Mouse (Mus musculus): ENCODE results near the gene Wnt3. TPM values are rescaled to one million over a fixed set of nuclear protein-coding genes. Genes with fewer than 3 reads are reported as not detected.

Gene Wnt3
- polyA plus RNA-seq (2014; fragmentation: Illumina TruSeq; extraction: RNeasy Lipid Tissue Mini Kit (QIAGEN cat#74804); ENCODE audit: insufficient read depth, low read depth, low replicate concordance): not detected

DNA sequence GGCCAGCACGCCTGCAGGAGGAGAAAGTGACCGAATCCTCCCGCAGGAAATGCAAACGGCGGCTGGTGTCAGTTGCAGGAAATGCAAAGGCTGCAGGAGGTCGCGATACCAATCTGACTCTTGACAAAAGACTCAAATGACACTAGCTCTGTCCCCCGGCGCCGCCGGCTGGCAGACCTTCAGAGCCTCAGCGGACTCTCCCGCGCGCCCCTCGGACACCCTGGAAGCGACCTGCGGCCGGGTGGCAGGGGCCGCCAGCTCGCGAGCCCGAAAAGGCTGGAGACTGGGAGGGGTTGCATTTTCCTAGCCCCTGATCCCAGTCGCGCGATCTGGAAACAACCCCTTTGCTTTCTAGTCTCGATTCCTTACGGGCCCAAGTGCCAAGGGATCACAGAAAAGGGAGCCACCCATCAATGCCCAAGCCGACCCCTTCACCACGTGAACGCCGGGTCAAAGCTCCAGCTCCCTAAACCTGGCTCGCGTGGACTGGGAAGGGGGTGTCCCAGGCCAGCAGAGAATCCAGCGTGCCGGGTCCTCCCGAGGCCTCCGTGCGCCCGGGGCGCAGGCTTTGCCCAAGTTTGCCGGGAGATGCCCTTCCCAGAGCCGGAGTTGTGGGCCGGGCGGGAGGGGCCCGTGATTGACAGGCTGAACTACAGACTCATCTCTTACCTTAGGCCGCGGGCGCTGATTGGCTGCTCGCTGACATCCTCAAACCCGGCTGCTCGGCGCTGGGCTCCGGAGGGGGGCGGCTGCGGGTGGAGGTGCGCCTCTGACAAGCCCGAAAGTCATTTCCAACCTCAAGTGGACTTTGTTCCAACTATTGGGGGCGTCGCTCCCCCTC is at the start of gene Wnt3:
TSS of gene Wnt3 (plus strand) at position 764 of the 841 bp plus-strand sequence.

DNA sequence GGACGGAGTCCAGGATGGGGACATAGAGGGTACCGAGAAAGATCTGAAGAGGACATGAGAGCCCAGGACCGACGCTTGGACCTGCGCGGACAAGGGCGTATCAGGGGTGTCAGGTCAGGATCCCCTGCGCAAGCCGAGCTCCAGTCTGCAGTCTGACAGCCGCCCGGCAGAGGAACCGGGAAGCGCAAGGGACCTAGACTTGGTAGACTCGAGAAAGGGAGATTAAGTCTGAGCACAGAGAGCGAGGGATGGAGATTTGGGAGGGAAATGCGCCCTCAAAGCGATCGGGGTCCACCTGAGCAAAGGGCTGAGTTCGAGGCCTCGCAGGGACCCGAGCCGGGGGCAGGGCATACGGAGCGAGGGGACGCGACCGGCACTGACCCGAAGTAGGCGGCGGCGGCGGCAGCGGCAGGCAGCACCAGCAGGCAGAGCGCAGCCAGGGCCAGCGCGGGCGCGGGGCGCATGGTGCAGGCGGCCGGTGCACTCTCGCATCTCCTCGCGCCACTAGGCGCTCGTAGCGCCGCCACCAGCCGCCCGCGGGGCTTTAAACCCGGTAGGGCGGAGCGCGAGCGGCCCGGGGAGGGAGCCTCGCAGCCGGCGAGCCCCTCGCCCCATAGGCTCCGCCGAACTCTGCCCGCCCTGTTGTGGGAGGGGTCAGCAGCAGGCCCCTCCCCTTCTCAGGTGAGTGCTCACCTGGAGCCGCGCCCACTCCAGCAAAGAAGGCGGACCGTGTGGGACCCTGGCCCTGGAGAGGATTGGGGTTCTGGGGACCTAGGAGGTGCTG is 24.5 kb upstream of the Wnt3 start, which contains the start of gene Wnt9b:
TSS of gene Wnt9b (minus strand) at position 516 of the 784 bp plus-strand sequence.

Other genes starting within 250 kb of the Wnt3 start
- not detected for gene Gm884, start 153.0 kb upstream of the Wnt3 start, polyA plus RNA-seq (2014; fragmentation: Illumina TruSeq; extraction: RNeasy Lipid Tissue Mini Kit (QIAGEN cat#74804); ENCODE audit: insufficient read depth, low read depth, low replicate concordance)
- gene Lyzl6, start 135.3 kb upstream of the Wnt3 start, polyA plus RNA-seq (2014; fragmentation: Illumina TruSeq; extraction: RNeasy Lipid Tissue Mini Kit (QIAGEN cat#74804); ENCODE audit: insufficient read depth, low read depth, low replicate concordance): not detected
- 4.9 TPM for gene Rprml, start 124.6 kb upstream of the Wnt3 start, polyA plus RNA-seq (2014; fragmentation: Illumina TruSeq; extraction: RNeasy Lipid Tissue Mini Kit (QIAGEN cat#74804); ENCODE audit: insufficient read depth, low read depth, low replicate concordance)
- gene Gosr2, start 76.3 kb upstream of the Wnt3 start, polyA plus RNA-seq (2014; fragmentation: Illumina TruSeq; extraction: RNeasy Lipid Tissue Mini Kit (QIAGEN cat#74804); ENCODE audit: insufficient read depth, low read depth, low replicate concordance): 42.2 TPM
- gene Wnt9b, start 24.3 kb upstream of the Wnt3 start, polyA plus RNA-seq (2014; fragmentation: Illumina TruSeq; extraction: RNeasy Lipid Tissue Mini Kit (QIAGEN cat#74804); ENCODE audit: insufficient read depth, low read depth, low replicate concordance): 0.04 TPM
- gene Nsf, start 179.9 kb downstream of the Wnt3 start, polyA plus RNA-seq (2014; fragmentation: Illumina TruSeq; extraction: RNeasy Lipid Tissue Mini Kit (QIAGEN cat#74804); ENCODE audit: insufficient read depth, low read depth, low replicate concordance): 12.5 TPM
- gene Arf2, start 192.6 kb downstream of the Wnt3 start, polyA plus RNA-seq (2014; fragmentation: Illumina TruSeq; extraction: RNeasy Lipid Tissue Mini Kit (QIAGEN cat#74804); ENCODE audit: insufficient read depth, low read depth, low replicate concordance): 40.7 TPM